Mouse (Mus musculus) stomach, adult 2 months (tissue): ENCODE measurements around the gene Gm7168. TPM values are rescaled to one million over a fixed set of nuclear protein-coding genes. Genes with fewer than 3 reads are reported as not detected.

Experiments used
- polyA plus RNA-seq: library from polyadenylated mRNA; depleted of rRNA; stranded (reverse); fragments of >200 nt; gene quantifications from 2 replicates; pipeline ENCODE4 v1.2.3, GENCODE M21; 2012; rRNA removed

The Gm7168 gene
- polyA plus RNA-seq = not detected in 2 replicates

GRCm38 (mm10) chr17:13948073-13948472 is at the start of gene Gm7168:
TSS of gene Gm7168 (plus strand) at chr17:13948373.

Other genes with a start within 250 kb of the Gm7168 start
- gene Afdn, start 187.8 kb upstream of the Gm7168 start, polyA plus RNA-seq = 16.4 and 23.6 TPM in 2 replicates
- gene Tcte2, start 186.5 kb upstream of the Gm7168 start, polyA plus RNA-seq = 0.46 and 0.83 TPM in 2 replicates
- gene Gm7356, start 55.3 kb downstream of the Gm7168 start, polyA plus RNA-seq = not detected in 2 replicates
- gene Gm7358, start 111.2 kb downstream of the Gm7168 start, polyA plus RNA-seq = not detected in 2 replicates